Mouse (Mus musculus): ENCODE data around the gene Rpl14. TPM values are rescaled to one million over a fixed set of nuclear protein-coding genes. Genes with fewer than 3 reads are reported as not detected.

Gene Rpl14
- total and polyA plus RNA-seq, 3 experiments, result 1,081 to 2,026 (median 1,346) TPM

Other genes with a start within 250 kb of the Rpl14 start
- gene Eif1b, start 79.2 kb upstream of the Rpl14 start, total RNA-seq (2012; rRNA removed), result 30.1 and 34.7 TPM in 2 replicates
- 54.1 and 56.8 TPM in 2 replicates for gene Eif1b, start 79.2 kb upstream of the Rpl14 start, total RNA-seq (2014; rRNA removed)
- gene Eif1b, start 79.2 kb upstream of the Rpl14 start, polyA plus RNA-seq (2012; ENCODE audit: insufficient read length, low read depth), result 75.9 and 76.1 TPM in 2 replicates
- 0.04 TPM in 1 of 2 replicates, not detected in the other for gene Entpd3, start 31.6 kb upstream of the Rpl14 start, total RNA-seq (2012; rRNA removed)
- not detected in 2 replicates for gene Entpd3, start 31.6 kb upstream of the Rpl14 start, total RNA-seq (2014; rRNA removed)
- gene Entpd3, start 31.6 kb upstream of the Rpl14 start, polyA plus RNA-seq (2012; ENCODE audit: insufficient read length, low read depth), result not detected in 2 replicates